Mouse (Mus musculus): ENCODE data around the gene Fam207a. TPM values are rescaled to one million over a fixed set of nuclear protein-coding genes. Genes with fewer than 3 reads are reported as not detected.
A peak's percentile ranks its signal among the peaks of the same experiment; 100 is the strongest.

The Fam207a gene
- total and polyA plus RNA-seq, 3 experiments, result 8.2 to 10.4 (median 10.3) TPM

DNA sequence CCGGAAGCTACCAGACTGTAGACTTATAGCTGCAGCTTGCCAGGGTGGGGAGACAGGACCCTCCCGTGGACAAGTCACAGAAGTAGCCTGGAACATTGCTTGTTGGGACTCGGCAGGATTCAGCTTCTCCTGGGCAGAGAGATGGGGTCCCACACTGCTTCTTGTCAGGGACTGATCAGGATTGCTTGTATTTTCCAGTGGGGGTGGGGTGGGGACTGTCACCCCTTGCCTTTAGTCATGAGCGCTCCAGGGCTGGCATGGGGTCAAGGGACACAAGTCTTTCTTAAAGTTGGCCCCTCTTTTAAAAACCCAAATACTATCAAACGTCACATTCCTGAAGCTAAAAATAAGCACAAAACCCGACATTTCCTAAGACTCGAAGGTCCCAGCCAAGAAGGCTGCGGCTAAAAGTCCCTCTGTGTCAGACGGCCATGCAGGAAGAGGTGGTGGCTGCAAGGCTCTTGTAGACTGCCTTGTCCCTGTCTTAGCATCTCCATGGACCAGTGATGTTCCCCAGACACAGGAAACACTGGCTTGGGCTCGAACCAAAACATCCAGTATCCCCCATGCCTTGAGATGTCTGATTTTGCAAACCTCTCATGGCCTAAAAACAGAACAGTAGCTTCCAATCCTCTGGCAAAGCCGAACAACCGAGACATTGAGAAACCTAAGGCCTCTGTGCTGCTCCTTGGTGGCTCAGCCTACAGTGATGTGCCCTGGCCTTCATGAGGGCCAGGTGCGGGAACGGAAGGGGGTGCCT lies 60.2 kb downstream of the Fam207a start:
- Histone ChIP-seq H3K9ac (ENCODE audit: low read depth, low read length) (no peak overlapping the region), H3K4me1 (ENCODE audit: control insufficient read depth, insufficient read depth, low read length) (peaks cover 15% of the 10 kb centered on the region), H3K4me3 (no peak overlapping the region), H3K79me2 (replicated peaks; ENCODE audit: control insufficient read depth, insufficient read depth, low read length) (no peaks in the 10 kb centered on the region), H3K27ac (peak overlapping the region; percentile 86), H3K36me3 (ENCODE audit: control insufficient read depth, insufficient read depth, low read length) (no peaks in the 10 kb centered on the region; the same call in 1 of the 2 replicates), H3K27me3 (ENCODE audit: control insufficient read depth, insufficient read depth, low read length) (no peaks in the 10 kb centered on the region)
- WGBS, result 44% methylated on average over 14 of the region's 14 CpGs
- intact Hi-C loops (cut with DNase I), result no loop called here
- DNase-seq, result peak in 1 of 2 experiments; percentile 47
- no peak for TF ChIP-seq CTCF (IDR thresholded peaks at IDR 0.05)
- TF ChIP-seq POLR2A (IDR thresholded peaks at IDR 0.05; ENCODE audit: insufficient read depth, low read depth, low read length), result no peak
- no peak for TF ChIP-seq EP300 (IDR thresholded peaks at IDR 0.05; ENCODE audit: insufficient read depth, low read depth, low read length)

DNA sequence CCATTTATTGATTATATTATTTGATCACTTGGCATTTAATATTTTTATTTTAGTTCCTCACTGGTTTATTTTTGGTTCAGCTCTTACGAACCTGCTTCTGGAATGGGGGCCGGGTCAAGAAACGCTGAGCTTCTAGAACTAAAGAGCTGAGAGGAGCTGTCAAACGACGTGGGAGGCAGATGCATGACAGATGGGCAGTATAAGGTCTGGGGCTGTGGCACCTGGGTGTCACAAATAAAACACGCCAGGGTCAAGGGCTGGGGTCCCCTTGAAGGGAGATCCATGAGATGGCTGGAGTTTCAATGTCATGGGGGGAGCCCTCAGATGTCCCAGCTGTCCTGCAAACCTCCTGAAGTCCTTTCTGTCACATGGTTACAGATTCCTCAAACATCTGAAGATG lies 60.8 kb downstream of the Fam207a start:
- Histone ChIP-seq H3K27me3 (ENCODE audit: control insufficient read depth, insufficient read depth, low read length) (no peaks in the 10 kb centered on the region), H3K4me1 (ENCODE audit: control insufficient read depth, insufficient read depth, low read length) (peaks cover 15% of the 10 kb centered on the region), H3K79me2 (replicated peaks; ENCODE audit: control insufficient read depth, insufficient read depth, low read length) (no peaks in the 10 kb centered on the region), H3K27ac (peak overlapping the region; percentile 86), H3K4me3 (no peak overlapping the region), H3K9ac (ENCODE audit: low read depth, low read length) (no peak overlapping the region), H3K36me3 (ENCODE audit: control insufficient read depth, insufficient read depth, low read length) (no peaks in the 10 kb centered on the region; the same call in 1 of the 2 replicates)
- WGBS, result 64% methylated on average over 6 of the region's 6 CpGs
- no peak for DNase-seq
- intact Hi-C loops (cut with DNase I), result no loop called here
- no peak for TF ChIP-seq POLR2A (IDR thresholded peaks at IDR 0.05; ENCODE audit: insufficient read depth, low read depth, low read length)
- TF ChIP-seq EP300 (IDR thresholded peaks at IDR 0.05; ENCODE audit: insufficient read depth, low read depth, low read length), result no peak
- no peak for TF ChIP-seq CTCF (IDR thresholded peaks at IDR 0.05)

DNA sequence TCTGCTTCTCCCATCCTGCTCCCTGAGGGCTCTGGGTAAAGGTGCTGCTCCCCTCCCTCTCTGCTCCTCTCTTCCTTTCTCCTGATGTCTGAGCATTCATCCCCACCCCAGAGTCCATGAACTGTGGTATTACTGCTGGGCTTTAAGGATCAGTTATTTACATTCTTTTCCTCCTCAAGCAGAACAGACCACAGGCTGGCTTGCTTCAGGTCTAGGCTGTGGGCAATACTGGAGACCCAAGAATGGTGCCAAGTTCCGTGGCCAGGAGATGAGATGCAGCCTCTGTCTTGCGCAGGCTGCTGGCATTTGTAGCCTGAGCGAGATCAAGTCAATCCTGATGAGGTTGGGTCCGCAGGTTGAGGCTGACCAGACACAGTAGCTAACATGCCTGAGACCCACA lies 63.8 kb downstream of the Fam207a start:
- H3K36me3 ChIP-seq (ENCODE audit: control insufficient read depth, insufficient read depth, low read length), result no peaks in the 10 kb centered on the region; the same call in 1 of the 2 replicates
- DNase-seq, result no peak
- H3K9ac ChIP-seq (ENCODE audit: low read depth, low read length), result no peak overlapping the region
- TF ChIP-seq CTCF (IDR thresholded peaks at IDR 0.05), result no peak
- TF ChIP-seq POLR2A (IDR thresholded peaks at IDR 0.05; ENCODE audit: insufficient read depth, low read depth, low read length), result no peak
- TF ChIP-seq EP300 (IDR thresholded peaks at IDR 0.05; ENCODE audit: insufficient read depth, low read depth, low read length), result no peak
- no peak overlapping the region for H3K4me3 ChIP-seq
- H3K4me1 ChIP-seq (ENCODE audit: control insufficient read depth, insufficient read depth, low read length), result peaks cover 31% of the 10 kb centered on the region
- no peaks in the 10 kb centered on the region for H3K27me3 ChIP-seq (ENCODE audit: control insufficient read depth, insufficient read depth, low read length)
- intact Hi-C loops (cut with DNase I), result no loop called here
- 98% methylated on average over 4 of the region's 4 CpGs for whole genome bisulfite sequencing
- H3K79me2 ChIP-seq (replicated peaks; ENCODE audit: control insufficient read depth, insufficient read depth, low read length), result no peaks in the 10 kb centered on the region
- no peak overlapping the region for H3K27ac ChIP-seq

DNA sequence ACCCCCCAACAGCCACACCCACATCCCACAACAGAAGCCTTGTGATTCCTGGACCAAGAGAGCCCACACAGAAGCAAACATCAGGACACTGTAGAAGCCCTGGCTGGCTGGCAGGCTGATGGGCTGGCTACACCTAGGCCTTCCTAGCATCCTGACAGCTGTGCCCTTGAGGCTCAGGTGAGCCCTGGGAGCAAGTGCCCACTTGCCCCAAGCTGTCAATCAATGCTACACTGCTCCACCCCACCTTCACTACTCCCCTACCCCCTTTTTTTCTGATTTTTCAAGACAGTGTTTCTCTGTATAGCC lies 65.5 kb downstream of the Fam207a start:
- no peak for TF ChIP-seq EP300 (IDR thresholded peaks at IDR 0.05; ENCODE audit: insufficient read depth, low read depth, low read length)
- TF ChIP-seq POLR2A (IDR thresholded peaks at IDR 0.05; ENCODE audit: insufficient read depth, low read depth, low read length), result no peak
- TF ChIP-seq CTCF (IDR thresholded peaks at IDR 0.05), result no peak
- Histone ChIP-seq H3K27me3 (ENCODE audit: control insufficient read depth, insufficient read depth, low read length) (no peaks in the 10 kb centered on the region), H3K79me2 (replicated peaks; ENCODE audit: control insufficient read depth, insufficient read depth, low read length) (no peaks in the 10 kb centered on the region), H3K36me3 (ENCODE audit: control insufficient read depth, insufficient read depth, low read length) (no peaks in the 10 kb centered on the region; the same call in 1 of the 2 replicates), H3K4me3 (no peak overlapping the region), H3K9ac (ENCODE audit: low read depth, low read length) (no peak overlapping the region), H3K4me1 (ENCODE audit: control insufficient read depth, insufficient read depth, low read length) (peaks cover 20% of the 10 kb centered on the region), H3K27ac (peak overlapping the region; percentile 77)
- intact Hi-C loops (cut with DNase I), result no loop called here
- no peak for DNase-seq

GRCm38 (mm10) chr10:77449315-77450158 lies 66.0 kb downstream of the Fam207a start:
- H3K36me3 ChIP-seq (ENCODE audit: control insufficient read depth, insufficient read depth, low read length), result no peaks in the 10 kb centered on the region
- intact Hi-C loops (cut with DNase I), result loop anchor here (2.0 kb wide), 1 partner anchor 35 kb away; no protein-coding TSS in a partner anchor
- DNase-seq, result no peak
- no peaks in the 10 kb centered on the region for H3K79me2 ChIP-seq (replicated peaks; ENCODE audit: control insufficient read depth, insufficient read depth, low read length)
- peaks cover 17% of the 10 kb centered on the region for H3K4me1 ChIP-seq (ENCODE audit: control insufficient read depth, insufficient read depth, low read length)
- WGBS, result 13% methylated on average over 23 of the region's 23 CpGs
- peak overlapping the region; percentile 70 for H3K9ac ChIP-seq (ENCODE audit: low read depth, low read length)
- peak overlapping the region; percentile 27; the same call in 1 of the 2 replicates for H3K4me3 ChIP-seq
- TF ChIP-seq POLR2A (IDR thresholded peaks at IDR 0.05; ENCODE audit: insufficient read depth, low read depth, low read length) (0 out of 2 replicates have a peak, but pooled peaks have one; percentile 46), EP300 (IDR thresholded peaks at IDR 0.05; ENCODE audit: insufficient read depth, low read depth, low read length) (no peak), CTCF (IDR thresholded peaks at IDR 0.05) (no peak)
- no peaks in the 10 kb centered on the region for H3K27me3 ChIP-seq (ENCODE audit: control insufficient read depth, insufficient read depth, low read length)
- H3K27ac ChIP-seq, result peak overlapping the region; percentile 77

Measured in heart, adult 2 months (tissue).